Mouse (Mus musculus) lung, postnatal 14 days (tissue): ENCODE data around the gene Matn3.
A peak's percentile ranks its signal among the peaks of the same experiment; 100 is the strongest.

Experiments
- DNase-seq: peaks from one replicate; pipeline ENCODE4 v3.0.0; 2021

Matn3 gene

DNA sequence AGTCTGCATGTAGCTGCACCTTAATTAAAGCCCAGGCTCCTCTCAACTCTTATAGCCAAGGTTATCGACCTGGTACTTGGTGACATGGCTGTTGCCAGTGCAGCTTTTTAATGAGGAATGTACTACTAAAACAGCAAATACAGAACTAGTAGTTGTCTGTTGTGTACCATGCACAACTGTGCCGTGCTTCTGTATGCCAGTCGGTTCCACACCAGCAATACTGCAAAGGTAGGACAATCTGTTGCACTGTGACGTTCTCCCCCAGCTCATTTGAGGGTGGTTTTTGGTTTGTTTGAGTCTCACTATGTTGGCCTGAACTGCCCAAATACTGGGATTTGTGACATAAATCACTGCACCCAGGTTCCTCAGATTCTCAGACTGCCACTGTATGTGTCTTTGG lies 8.2 kb upstream of the Matn3 start:
- DNase-seq: no peak

DNA sequence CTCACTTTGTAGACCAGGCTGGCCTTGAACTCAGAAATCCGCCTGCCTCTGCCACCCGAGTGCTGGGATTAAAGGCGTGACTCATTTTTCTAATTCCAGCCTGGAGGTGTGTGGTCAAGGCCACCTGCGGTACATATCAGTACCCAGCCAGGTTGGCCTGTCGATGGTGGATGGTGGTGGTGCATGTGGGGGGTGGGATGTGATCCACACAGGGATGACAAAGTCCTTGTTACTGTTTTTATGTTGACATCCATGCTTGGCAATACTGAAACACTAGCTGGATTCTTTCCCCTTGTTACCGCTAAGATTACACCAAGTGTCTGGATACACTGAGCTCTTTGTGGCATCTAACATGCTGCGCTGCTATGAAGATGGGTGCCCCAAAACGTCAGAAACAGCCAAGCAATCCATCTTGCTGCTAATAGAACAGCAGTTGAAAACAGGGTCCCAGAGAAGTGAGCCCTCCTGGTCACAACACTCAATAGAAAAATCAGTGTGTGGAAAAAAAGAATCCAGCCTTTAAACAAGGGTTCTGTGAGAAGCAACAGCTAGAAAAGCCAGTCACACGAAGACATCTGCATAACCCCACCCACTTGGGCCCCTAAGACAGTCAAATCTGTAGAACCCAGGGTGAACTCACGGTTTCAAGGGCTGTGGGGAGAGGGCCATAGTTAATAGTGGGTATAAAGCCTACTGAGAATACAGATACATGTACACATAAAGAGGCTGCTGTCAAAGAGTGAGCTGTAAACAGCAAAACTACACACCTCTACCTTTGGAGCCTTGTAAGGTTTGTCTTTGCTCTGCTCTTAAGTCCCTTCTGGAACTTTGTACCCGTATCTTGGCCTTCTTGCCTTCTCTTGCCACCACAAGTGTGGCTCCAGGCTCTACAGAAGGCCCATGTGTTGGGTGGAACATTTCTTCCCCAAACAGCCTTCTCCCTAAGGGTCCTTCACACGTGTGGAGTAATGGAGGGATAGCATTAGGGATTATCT lies 7.4 kb upstream of the Matn3 start:
- DNase-seq: no peak

GRCm38 (mm10) chr12:8941131-8941615 lies 6.6 kb upstream of the Matn3 start:
- DNase-seq: no peak

- DNase-seq: no peak
These were observed 5.9 kb upstream of the Matn3 start for GRCm38 (mm10) chr12:8941699-8942392.

DNA sequence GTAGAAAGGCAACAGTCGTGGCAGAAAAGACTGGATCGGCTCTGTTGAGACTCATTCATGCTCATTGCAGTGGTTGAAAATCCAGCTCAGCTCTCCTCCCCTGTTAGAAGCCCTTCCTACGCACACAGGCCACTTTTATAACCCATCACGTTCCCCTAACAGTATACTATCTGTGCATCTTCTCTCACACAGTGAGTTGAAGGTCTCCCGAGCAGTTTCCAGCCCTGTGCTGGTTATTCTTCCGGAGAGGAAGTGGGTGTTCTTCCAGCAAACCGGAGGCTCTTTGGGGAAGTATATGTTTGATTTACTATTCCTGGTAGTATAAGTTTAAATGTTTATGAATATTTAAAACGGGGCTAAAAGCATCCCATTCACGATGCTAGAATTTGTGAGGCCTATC lies 566 bp upstream of the Matn3 start:
- DNase-seq: no peak

DNA sequence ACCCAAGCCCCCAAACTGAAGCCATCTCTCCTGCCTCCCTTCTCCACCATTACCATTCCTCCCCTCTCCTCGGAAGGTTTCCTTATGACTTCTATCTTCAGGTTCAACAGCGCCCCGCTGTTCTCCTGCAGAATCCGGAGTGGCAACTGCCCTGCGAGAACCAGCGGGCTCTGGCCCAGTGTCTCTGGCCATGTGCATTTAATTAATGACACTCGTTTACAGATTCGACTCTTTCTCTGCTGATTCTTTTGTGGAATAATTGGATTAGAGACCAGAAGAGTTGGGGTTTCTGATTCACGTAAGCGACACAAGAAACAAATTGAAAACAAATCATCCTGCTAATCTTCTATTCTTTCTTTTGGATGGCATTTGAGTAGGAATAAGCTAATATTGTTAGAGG lies 5.4 kb downstream of the Matn3 start:
- no peak for DNase-seq

DNA sequence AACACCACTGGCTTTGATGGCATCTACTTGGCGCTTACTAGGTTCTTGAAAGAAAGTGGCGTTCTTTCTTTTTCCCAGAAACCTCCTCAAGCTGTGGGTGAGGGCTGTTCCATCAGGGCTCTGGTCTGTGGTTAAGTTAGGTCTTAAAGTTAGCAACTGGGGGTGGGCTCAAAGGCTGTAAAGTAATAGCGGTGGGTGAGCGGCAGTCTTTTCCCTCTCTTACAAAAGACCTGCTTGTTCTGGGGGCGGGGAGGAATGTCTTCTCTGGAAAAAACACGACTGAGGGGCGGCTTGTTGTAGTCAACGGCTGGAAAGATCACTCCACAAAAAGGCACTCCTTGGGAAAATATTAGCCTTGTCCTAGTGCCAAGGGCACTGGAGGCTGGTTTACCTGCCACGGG lies 6.4 kb downstream of the Matn3 start:
- peak; percentile 45 for DNase-seq

GRCm38 (mm10) chr12:8961607-8962316 lies 14.0 kb downstream of the Matn3 start:
- DNase-seq: no peak

- DNase-seq: peak; percentile 47
These were observed 22.1 kb downstream of the Matn3 start for GRCm38 (mm10) chr12:8969828-8970227.

GRCm38 (mm10) chr12:8973820-8974465 lies 26.2 kb downstream of the Matn3 start, which contains the start of gene Wdr35:
Gene Wdr35, plus strand, starts transcription at chr12:8973892.
- peak; percentile 89 for DNase-seq

DNA sequence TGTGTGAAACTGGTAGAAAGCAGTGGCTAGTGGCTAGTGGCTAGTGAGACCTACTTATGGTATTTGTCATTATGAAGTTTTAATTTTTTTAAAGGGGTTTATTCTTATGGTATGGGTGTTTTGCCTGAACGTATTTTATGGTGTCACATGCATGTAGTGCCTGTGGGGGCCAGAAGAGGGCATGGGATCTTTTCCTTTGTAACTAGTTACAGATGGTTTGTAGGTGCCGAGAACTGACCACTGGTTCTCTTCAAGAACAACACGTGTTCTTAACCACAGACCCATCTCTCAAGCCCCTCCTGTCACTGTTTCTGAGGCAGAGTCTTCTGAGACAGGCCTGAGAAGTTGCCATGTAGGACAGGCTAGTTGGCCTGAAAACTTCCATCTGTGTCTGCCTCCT lies 27.3 kb downstream of the Matn3 start:
- DNase-seq: no peak

GRCm38 (mm10) chr12:8993231-8993630 lies 45.5 kb downstream of the Matn3 start:
- no peak for DNase-seq

GRCm38 (mm10) chr12:8998318-8998717 lies 50.6 kb downstream of the Matn3 start:
- no peak for DNase-seq

GRCm38 (mm10) chr12:9002038-9002648 lies 54.4 kb downstream of the Matn3 start:
- DNase-seq: peak; percentile 67

GRCm38 (mm10) chr12:9007146-9007545 lies 59.4 kb downstream of the Matn3 start:
- no peak for DNase-seq

- no peak for DNase-seq
These were observed 60.1 kb downstream of the Matn3 start for GRCm38 (mm10) chr12:9007811-9008210.

DNA sequence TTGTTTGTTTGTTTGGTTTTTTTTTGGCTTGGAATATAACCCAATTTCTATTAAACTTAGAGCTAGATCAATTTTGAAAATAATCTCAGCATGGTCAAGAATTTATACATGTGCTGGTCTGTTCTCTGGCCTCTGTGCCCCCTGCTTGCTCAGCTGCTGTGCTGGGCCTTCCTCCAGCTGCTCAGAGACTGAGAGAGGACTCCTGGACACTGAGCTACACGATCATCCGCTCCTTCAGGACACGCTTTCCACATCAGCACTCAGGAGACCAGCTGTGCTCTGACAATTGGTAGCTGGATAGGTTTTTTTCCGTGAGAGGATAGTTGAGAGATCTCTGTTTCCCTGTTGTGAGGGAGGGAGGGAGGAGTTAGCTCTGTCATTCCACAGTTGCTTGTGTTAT lies 62.6 kb downstream of the Matn3 start:
- no peak for DNase-seq

GRCm38 (mm10) chr12:9016376-9016775 lies 68.6 kb downstream of the Matn3 start:
- DNase-seq: no peak

DNA sequence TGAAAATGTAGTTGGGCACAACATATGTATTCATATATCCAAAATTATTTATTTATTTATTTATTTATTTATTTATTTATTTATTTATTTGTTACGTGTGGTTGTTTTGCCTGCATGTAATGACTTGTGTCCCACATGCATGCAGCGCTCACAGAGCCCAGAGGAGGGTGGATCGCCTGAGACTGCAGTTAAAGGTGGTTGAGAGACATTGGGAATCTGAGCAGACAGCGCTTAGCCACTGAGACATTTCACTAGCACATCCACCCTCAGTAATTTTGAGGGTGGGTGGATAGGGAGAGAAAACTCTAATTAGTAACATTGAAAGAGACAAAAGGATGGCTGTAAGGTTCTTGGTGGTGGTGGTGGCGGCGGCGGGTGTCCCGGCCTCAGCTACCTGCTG lies 72.7 kb downstream of the Matn3 start:
- DNase-seq: no peak

GRCm38 (mm10) chr12:9020986-9021385 lies 73.3 kb downstream of the Matn3 start:
- no peak for DNase-seq
